Mouse (Mus musculus): ENCODE data around the gene Abhd17a. TPM values are rescaled to one million over a fixed set of nuclear protein-coding genes. Genes with fewer than 3 reads are reported as not detected.
A peak's percentile ranks its signal among the peaks of the same experiment; 100 is the strongest.

Abhd17a gene
- total RNA-seq (2021): 100 to 1,000 TPM; 206 to 216 TPM

DNA sequence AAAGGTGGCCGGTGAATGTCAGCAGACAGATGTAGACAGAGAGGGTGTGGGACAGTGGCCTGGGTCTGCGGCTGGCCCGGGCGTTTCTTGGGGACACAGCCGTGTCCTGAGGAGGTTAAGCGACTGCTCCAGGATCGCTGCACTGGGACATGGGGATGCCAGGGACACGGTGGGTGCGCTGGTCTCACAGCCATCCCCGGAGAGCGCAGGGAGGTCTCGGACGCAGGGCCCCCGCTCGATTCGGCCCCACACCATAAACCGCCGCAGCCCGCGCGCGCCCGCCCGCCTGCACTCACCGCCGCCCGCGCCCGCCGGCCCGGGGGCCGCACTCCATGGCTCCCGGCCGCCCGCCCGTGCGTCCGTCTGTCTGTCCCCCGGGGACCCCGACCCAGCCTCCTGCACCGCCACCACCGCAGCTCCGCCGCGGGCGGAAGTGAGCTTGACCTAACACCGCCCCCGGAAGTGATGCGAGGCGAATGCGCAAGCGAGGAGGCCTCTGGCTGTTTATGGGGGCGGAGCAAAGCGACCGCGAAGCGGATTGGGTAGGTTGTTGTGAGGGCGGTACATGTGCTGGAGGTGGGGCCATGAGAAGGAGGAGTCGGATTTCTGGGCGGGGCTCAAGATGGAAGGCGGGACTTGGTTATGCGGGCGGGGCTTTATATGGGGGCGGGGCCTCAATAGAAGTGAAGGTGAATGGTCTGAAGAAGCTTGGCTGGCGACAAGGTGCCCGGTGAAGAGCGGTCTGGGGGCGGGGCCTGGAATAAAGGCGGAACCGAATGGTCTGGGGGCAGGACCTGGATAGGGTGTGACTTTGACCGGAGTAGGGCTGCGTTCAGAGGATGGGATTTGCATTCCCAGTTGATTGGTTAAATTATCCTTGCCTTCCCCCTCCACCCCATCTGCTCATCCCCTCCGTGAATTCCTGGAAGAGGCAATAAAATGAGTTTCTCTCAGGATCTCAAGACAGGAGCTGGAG lies at the start of gene Abhd17a:
Gene Abhd17a (minus strand): TSS at position 463 of the 976 bp plus-strand sequence.
- intact Hi-C loops (cut with DNase I): loop anchor here (5.0 kb wide), 1 partner anchor 87 kb away; the partner anchor contains the start of gene Mknk2
- DNase-seq (ENCODE audit: low spot score in 2 of 2): peak; percentile 91 to 97

DNA sequence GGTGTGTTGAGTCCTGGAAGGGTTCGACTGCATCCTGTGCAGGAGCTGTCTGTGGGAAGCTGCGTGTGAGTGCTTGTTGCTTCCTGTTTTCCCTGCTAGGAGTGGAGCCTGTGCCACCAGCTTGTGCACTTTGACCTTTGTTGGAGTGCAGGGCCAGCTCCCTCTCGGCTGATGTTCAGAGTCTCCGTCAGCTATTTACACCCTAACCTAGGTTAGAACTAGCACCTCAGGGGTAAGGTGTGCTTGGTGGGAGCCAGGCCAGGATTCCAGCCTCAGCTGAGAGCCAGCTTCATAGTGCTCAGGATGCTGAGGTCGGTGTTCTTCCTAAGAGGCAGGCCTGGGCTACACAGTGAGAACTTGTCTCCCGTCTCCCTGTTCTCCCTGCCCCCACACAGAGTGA lies 45.2 kb upstream of the Abhd17a start:
- intact Hi-C loops (cut with DNase I): no loop called here

DNA sequence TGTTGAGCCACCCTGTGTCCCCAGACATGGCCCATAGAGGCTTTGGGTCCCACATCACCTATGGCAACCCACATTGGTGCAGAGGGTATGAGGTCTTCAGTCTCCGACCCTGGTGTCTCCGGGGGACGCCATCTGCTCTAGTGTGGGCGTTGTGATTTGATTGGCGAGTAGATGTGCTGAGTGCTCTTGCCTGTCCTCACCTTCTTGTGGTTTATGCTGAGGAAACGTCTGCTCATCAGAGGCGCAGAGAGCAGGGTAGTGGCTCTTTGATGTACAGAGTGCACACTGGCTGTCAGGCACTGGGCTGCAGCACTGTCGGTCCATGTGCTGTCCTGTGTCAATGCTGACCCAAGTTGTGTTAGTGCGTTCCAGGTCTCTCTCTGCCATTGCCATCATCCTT lies 38.8 kb upstream of the Abhd17a start:
- no peak for DNase-seq (ENCODE audit: low spot score in 2 of 2)
- intact Hi-C loops (cut with DNase I): no loop called here

More for the DNA sequence above, 45.2 kb upstream of the Abhd17a start:
- no peak for DNase-seq (ENCODE audit: low spot score in 2 of 2)

DNA sequence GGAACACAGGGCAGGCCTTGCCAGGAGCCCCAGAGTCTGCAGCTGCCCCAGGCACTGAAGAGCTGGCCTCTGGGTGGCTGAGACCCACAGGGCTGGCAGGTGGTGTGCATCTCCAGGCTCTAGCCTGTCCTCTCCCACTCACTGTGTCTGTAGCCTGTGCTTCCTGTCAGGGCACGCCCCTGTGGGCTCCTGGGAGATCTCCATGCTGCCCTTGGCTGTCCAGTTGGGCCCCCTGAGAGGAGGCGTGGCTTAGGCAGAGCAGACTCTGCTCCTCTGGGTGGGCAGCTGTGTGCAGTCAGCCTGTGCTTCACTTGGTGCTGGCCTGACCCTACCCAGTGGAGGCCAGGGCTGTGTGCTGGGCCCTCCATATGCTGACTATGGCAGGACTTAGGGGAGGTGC lies 37.5 kb upstream of the Abhd17a start:
- intact Hi-C loops (cut with DNase I): no loop called here

DNA sequence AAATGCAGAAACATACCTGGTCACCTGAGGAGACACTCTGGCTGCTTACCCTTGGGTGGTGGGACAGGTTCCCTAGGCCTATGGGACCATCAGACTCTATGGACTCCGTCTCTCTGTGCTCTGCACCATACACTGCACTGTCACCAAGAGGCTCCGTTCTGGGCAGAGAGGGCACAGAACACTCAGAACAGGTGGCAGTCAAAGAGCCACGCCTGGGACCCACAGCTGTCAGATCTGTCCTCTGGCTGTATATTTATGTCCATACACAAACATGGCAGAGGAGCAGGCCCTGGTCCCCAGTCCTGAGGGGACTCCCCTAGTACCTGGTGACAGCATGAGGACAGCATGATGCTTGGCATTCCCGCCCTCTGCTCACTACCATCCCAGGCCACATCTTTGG lies 35.6 kb upstream of the Abhd17a start:
- intact Hi-C loops (cut with DNase I): no loop called here
- DNase-seq (ENCODE audit: low spot score in 2 of 2): no peak

More for the DNA sequence above, 37.5 kb upstream of the Abhd17a start:
- no peak for DNase-seq (ENCODE audit: low spot score in 2 of 2)

DNA sequence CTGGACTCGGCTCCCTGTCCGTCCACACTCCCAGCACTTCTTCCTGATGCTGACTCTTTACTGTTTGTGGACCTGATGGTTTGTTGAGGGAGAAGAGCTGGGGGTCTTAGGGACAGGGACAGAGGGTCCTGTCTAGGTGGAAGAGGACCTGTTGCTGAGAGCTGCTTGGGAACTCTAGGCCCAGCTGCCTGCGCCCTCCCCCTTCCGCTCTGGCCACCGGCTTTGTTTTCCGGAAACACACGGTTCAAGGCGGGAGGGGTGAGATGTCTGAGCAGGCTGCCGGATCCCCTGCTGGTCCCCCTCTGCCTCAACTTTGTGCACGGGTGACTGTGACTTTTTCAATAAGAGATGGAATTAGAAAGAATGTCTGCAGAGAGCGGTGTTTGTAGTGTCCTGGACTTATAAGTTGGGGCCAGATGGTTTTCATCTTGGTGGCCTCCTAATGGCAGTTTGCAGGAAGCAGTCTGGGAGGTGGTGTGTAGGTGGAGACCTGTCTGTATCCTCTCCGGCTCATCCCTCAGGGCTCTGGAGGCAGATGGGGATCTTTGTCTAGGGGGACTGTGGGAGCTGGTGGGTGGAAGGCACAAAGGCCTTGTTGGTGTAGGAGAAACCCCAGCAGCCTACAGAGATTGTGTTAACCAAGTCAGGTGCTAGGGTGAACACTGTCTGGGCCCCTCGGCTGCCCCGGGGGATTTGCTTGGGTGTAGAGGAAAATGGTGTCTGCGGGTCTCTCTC lies 33.5 kb upstream of the Abhd17a start:
- intact Hi-C loops (cut with DNase I): loop anchor here (1.0 to 5.0 kb wide), 4 partner anchors 34 to 57 kb away; partner anchors contain the start of genes Btbd2 and Klf16
- DNase-seq (ENCODE audit: low spot score in 2 of 2): peak in 1 of 2 experiments; percentile 62

DNA sequence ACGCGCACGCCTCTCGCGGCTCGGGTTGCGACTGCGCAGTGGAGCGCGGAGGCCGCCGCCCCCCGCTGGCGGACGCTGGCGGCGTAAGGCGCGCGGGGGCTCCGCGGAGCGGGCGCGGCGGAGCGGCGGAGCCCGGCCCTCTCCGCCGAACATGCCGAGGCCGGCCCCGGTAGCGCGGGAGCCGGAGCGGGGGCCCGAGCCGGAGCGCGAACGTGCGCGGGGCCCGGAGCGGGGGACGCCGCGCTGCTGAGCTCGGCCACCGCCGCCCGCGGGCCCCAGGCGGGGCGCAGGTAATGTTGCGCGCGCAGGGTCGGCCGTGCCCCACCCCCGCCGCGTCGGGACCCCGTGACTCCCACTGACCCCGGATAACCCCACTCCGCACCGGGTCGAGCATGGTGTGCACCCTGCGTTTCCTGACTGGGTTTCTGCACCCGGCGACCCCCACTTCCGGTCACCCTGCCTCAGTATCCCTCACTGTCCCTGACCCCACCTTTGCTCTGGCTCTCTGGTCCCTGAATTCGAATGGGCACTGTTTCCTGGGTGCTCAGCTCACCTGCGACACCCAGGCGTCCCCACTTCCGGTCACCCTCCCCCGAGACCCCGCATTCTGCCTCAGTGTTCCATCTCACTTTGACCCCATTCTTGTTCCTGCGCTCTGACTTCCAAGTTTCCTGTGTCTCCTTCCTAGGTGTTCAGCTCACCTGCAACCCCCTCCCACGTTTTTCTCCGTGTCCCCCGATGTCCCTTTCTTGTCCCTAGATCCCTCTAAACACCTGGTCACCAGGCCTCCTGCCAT lies 32.7 kb upstream of the Abhd17a start, which contains the start of gene Csnk1g2:
Gene Csnk1g2 (plus strand): TSS at position 178 of the 796 bp plus-strand sequence.
- peak in 1 of 2 experiments; percentile 30 for DNase-seq (ENCODE audit: low spot score in 2 of 2)
- intact Hi-C loops (cut with DNase I): loop anchor here (1.0 to 5.0 kb wide), 4 partner anchors 34 to 56 kb away; partner anchors contain the start of genes Btbd2 and Klf16

DNA sequence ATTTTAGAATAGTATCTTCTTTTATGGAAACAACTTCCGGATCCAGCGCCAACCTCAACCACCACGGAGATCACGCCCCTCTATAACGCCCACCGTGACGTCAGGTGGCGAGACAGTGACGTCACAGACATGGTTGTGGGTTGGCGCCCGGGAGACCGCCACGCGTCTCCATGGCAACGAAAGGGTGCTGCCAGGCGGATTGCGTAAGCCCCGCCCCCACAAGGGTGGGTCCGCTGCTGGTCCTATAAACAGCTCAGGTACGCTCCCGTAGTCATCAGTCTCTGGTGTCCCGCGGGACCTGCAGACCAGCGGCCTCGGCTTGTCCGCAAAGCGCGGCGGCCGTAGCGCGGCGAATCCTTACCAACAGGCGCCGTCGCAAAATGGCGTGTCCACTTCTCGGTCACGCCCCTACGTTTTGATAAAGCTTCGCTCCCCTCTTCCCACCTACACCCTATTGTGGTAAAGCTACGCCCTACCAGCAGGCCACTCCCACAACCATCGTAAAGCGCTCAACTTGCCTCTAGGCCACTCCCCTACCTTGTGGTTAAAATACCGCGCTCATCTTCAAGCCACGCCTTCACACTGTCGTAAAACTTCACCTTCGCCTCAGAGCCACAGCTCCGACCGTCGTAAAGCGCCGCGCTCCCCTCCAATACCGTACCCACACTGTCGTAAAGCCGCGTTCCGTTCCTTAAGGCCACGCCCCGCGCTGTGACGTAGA lies 32.0 kb upstream of the Abhd17a start:
- intact Hi-C loops (cut with DNase I): loop anchor here (2.0 to 5.0 kb wide), 3 partner anchors 35 to 55 kb away; partner anchors contain the start of genes Btbd2 and Klf16
- DNase-seq (ENCODE audit: low spot score in 2 of 2): peak; percentile 100

DNA sequence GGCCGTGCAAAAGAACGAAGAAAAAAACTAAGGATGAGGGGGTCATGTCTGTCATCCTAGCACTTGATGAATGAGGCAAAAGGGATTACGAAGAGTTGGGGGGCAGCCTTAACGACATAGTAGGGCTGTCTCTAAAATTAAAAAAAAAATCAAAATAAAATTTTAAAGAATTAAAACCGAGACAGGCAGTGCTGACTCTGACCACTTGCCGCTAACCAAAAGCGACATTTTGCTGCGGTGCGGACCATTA lies 31.5 kb upstream of the Abhd17a start:
- no peak for DNase-seq (ENCODE audit: low spot score in 2 of 2)
- intact Hi-C loops (cut with DNase I): loop anchor here (5.0 kb wide), 1 partner anchor 36 kb away; the partner anchor contains the start of gene Btbd2

DNA sequence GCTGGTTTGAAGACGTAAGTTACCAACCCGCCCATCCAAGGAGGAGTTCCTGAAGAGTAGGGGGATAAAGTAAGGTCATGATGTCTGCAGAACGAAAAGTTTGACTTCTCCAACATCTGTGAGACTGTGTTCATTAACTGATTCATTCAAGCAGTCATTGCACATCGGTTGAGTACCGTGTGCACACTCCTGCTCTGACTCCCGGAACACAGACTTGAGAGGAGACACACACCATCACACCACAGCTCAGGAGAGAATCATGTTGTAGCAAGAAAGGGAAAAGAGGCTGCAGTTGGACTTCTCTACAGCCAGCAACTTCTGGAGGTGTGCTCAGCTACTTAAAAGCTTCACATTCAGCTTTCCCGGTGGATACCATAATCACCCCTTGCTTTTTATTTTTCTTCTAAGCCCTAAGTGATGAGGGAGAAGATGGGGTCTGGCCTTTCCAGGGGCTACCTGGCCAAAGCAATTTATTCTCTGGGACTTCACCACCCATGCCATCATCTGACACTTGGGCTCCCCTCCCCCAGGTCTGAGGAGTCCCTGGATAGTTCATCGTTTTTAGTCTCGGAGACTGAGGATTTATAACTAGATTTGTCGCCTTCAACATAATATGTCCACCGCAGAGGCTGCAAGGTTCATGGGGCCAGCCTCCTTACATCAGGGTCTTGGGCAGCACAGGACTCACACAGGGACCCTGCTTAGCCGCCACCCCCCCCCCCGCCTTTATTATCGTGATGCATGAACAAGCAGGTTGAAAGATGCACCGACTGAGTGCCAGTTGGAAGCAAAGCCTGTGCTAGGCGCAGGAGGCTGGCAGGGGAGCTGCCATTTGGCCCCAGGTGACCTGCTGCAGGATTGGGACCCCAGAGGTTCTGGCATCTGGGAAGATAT lies 30.9 kb upstream of the Abhd17a start:
- DNase-seq (ENCODE audit: low spot score in 2 of 2): no peak
- intact Hi-C loops (cut with DNase I): loop anchor here (5.0 kb wide), 1 partner anchor 36 kb away; the partner anchor contains the start of gene Btbd2

DNA sequence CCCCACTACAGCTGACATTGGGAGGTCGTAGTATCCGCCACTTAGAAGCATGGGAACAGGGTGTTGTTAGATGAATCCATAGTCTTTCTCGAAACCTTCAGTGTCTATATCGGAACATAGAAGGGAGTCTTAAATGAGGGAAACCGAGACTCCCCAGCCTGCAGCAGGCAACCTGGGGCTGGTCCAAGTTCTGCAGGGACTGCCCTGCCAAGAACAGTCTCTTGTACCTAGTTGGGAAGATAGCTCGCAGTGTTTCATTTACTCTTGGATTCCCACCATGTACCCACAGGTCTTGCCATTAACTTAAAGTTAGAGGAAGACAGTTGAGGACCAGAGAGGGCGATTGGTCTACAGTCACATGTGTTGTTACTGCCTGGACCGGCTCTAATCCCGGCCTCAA lies 30.2 kb upstream of the Abhd17a start:
- intact Hi-C loops (cut with DNase I): loop anchor here (5.0 kb wide), 1 partner anchor 37 kb away; the partner anchor contains the start of gene Btbd2
- no peak for DNase-seq (ENCODE audit: low spot score in 2 of 2)

DNA sequence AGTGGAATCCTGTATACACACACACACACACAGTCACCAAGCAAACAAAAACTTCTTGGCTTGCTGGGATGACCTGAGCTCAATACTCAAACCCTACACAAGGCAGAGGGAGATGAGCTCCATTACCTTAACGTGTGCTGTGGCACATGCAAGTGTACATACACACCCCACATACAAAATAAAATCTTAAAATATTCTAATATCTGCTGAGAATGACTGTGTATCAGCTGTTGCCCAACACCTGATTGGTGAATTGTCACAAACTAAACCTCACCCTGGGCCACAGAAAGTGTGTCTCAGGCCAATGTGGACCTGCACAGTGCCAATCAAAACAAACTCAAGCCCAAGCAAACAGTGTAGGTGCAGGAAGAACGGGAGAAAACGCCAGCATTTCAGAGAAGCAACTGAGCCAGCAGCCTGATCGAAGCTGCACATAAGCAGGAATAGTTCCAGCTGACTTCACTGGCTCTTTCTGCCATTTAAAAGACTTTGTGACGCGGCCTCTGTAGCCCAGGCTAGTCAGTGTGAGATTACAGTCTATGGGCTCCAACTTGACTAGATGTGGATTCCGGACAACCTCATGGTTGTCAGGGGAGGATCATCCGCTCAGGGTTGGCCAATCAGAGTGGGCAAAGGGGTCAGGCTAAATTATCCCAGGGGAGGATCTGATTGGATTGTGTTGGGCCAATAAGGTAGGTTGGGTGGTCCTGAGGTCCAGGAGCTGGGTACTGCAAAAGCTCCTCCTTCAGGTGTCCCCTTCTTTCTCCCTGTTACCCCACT lies 29.5 kb upstream of the Abhd17a start:
- no peak for DNase-seq (ENCODE audit: low spot score in 2 of 2)

DNA sequence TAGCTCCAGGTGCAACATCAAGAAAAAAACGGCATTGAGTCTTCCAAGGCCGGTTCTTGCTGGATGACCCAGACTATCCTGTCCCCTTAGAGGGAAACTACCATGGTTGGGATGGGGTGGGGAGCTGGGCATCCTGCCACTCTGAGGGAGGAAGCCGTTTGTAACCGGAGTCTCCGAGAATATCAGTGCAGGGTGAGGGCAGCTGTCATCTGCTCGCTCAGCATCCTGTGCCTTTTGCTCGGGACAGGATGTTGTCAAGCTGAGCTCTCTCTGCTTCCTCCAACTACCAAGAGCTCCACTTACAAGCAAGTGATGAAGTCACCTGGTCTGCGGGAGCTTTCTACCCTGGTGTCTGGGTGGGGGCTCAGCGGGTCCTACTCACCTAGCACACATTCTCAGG lies 28.0 kb upstream of the Abhd17a start:
- DNase-seq (ENCODE audit: low spot score in 2 of 2): no peak
- intact Hi-C loops (cut with DNase I): no loop called here

More for the DNA sequence above, 29.5 kb upstream of the Abhd17a start:
- intact Hi-C loops (cut with DNase I): loop anchor here (5.0 kb wide), 1 partner anchor 38 kb away; the partner anchor contains the start of gene Btbd2

DNA sequence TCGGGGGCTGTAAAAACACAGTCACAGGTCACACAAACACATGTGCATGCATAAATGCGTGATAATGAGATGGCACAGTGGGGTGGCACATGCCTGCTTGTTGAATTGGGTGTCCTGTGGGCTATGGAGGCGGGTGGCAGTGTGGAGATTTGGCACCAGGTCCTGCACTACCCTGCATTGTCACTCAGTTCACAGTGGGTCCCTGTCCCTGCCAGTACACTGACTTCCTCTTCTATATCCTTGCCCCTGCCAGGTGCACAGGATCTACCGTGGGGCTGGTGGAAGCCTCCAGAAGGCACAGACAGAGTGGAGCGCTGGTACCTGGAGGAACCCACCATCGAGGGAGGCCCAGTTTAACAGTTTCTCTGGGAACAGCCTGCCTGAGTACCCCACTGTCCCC lies 24.2 kb upstream of the Abhd17a start:
- intact Hi-C loops (cut with DNase I): loop anchor here (5.0 kb wide), 1 partner anchor 68 kb away; no protein-coding TSS in a partner anchor
- DNase-seq (ENCODE audit: low spot score in 2 of 2): no peak

DNA sequence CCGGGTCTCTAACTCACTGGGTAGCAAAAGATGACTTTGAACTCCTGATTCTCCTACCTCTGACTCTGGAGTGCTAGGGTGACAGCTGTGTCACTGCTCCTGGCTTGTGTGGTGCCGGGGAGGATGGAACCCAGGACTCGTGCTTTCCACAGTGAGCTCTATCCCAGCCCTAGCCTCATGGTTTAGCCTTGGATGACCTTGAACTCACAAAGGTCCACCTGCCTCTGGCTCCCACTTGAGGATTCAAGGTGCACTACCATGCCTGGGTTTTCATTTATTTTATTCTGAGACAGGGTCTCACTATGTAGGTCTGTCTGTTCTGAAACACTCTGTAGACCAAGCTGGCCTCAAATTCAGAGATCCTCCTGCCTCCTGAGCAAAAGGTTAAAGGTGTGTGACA lies 23.7 kb upstream of the Abhd17a start:
- intact Hi-C loops (cut with DNase I): loop anchor here (5.0 kb wide), 1 partner anchor 68 kb away; no protein-coding TSS in a partner anchor

DNA sequence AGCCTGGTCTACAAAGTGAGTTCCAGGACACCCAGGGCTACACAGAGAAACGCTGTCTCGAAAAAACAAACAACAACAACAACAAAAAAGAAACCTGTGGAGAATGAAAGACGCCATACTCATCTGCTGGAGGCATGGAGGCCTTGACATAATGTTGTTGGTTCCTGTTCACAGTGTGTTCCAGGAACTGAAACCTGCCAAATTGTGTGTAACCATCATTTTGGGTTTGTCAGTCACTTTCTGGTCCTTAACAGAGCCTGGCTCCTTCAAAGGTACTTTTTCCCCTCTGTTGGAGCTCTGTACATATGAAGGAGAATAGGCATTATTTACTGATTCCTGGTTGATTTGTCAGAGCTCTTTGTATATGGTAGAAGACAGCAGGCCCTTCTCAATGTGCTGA lies 21.8 kb upstream of the Abhd17a start:
- intact Hi-C loops (cut with DNase I): loop anchor here (5.0 kb wide), 1 partner anchor 70 kb away; no protein-coding TSS in a partner anchor
- DNase-seq (ENCODE audit: low spot score in 2 of 2): no peak

More for the DNA sequence above, 23.7 kb upstream of the Abhd17a start:
- no peak for DNase-seq (ENCODE audit: low spot score in 2 of 2)

DNA sequence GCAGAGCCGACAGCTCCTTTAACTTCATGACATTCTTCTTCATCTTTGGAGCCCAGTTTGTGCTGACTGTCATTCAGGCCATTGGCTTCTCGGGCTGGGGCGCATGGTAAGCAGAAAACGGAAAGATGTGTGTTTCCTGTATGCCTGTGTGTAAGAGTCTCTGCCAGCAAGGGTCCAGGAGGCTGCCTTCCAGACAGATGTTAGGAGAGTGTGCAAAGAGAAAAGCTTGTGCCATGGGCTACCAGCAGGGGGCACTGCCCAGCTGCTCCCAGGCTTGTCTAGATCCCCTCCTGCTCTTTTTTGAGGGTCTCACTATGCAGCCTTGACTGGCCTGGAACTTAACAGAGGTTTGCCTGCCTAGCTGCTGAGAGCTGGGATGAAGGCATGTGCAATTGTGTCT lies 20.9 kb upstream of the Abhd17a start:
- intact Hi-C loops (cut with DNase I): loop anchor here (5.0 kb wide), 1 partner anchor 71 kb away; no protein-coding TSS in a partner anchor
- no peak for DNase-seq (ENCODE audit: low spot score in 2 of 2)
